Mouse (Mus musculus): ENCODE data around the gene Gm10553. TPM values are rescaled to one million over a fixed set of nuclear protein-coding genes. Genes with fewer than 3 reads are reported as not detected.
"Not testable (repeated sequence)": the region's sequence is repeated elsewhere in the genome, so short reads cannot be mapped to it uniquely, and the experiment has no call there.

Gm10553 gene
- total RNA-seq (2015; ENCODE audit: low replicate concordance) (not detected in 2 replicates), total RNA-seq (2017; ENCODE audit: low replicate concordance) (1.2 TPM in 1 of 2 replicates, not detected in the other)

- not testable (repeated sequence) for ATAC-seq (replicated peaks; ENCODE audit: low FRiP score, poor library complexity, severe bottlenecking)
Measured at GRCm38 (mm10) chr1:85099864-85100263, at the start of gene Gm10553. Gene Gm10553 (plus strand): TSS chr1:85100164.

- ATAC-seq (replicated peaks; ENCODE audit: low FRiP score, poor library complexity, severe bottlenecking): not testable (repeated sequence)
Measured at GRCm38 (mm10) chr1:85071690-85072089, 28.3 kb upstream of the Gm10553 start.

DNA sequence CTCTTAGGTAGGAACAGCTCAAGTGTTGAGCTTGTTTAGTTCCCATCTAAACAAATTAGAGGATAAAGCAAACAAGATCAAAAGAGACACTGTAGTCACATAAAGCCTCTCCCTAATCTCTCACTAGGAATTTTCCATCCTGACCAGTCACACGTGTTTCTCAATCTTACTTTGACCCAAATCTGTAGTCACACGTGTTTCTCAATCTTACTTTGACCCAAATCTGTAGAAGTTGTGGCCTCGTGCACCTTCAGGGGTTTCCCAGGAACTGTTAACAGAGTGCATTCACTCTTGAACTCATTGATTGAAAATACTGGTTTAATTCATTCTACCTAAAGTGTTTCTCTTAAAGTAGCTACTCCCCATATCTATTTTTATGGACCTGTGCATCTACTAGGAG lies 26.9 kb upstream of the Gm10553 start:
- ATAC-seq (replicated peaks; ENCODE audit: low FRiP score, poor library complexity, severe bottlenecking): not testable (repeated sequence)

- ATAC-seq (replicated peaks; ENCODE audit: low FRiP score, poor library complexity, severe bottlenecking): not testable (repeated sequence)
Measured at GRCm38 (mm10) chr1:85084803-85085202, 15.2 kb upstream of the Gm10553 start.

- ATAC-seq (replicated peaks; ENCODE audit: low FRiP score, poor library complexity, severe bottlenecking): not testable (repeated sequence)
Measured at GRCm38 (mm10) chr1:85086211-85086610, 13.8 kb upstream of the Gm10553 start.

DNA sequence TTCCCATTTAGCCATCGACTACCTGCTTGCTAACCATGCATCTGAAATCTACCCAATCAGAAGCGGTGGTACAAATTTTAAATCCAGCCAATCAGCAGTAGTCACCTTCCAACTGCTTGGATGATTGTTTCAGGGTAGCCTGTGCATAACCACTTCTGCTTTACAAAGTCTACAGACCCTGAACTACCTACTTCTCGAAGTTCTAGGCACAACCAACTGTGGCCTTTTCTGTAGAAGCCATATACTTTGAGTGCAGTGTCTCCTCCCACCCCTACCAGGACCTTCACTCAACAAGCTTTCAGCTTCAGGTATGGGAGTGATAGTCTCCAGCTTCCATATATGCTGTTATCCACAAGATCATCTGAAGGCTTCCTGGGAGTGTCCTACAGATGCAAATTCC lies 7.8 kb upstream of the Gm10553 start:
- ATAC-seq (replicated peaks; ENCODE audit: low FRiP score, poor library complexity, severe bottlenecking): not testable (repeated sequence)

DNA sequence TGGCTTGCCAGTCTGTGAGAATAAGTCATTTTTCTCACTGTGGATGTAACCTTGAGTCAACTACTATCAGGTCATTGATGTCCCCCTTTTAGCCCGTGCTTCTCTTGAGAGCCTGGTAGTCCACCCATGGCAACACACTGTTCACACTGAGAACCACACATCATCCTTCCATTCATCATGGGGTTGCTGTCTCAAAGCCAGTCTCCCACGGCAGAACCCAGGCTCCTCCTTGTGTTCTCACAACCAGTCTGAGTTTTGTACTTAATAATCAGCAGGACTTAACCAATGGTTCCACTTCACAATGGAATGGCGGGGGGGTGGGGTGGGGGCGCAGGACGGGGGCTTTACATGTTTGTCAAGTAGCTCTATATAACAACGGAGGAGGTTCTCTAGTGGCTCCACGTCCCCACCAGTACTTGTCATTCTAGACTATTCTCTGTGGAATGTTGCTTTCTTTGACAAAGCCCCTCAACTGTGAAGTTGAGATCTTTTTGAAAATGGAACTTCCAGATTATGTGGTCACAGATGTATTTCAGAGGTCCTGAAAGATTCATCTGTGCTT lies 6.9 kb upstream of the Gm10553 start:
- not testable (repeated sequence) for ATAC-seq (replicated peaks; ENCODE audit: low FRiP score, poor library complexity, severe bottlenecking)

GRCm38 (mm10) chr1:85099081-85099480 lies 883 bp upstream of the Gm10553 start:
- ATAC-seq (replicated peaks; ENCODE audit: low FRiP score, poor library complexity, severe bottlenecking): not testable (repeated sequence)

- not testable (repeated sequence) for ATAC-seq (replicated peaks; ENCODE audit: low FRiP score, poor library complexity, severe bottlenecking)
Measured at GRCm38 (mm10) chr1:85101754-85102153, 1.8 kb downstream of the Gm10553 start.

- ATAC-seq (replicated peaks; ENCODE audit: low FRiP score, poor library complexity, severe bottlenecking): not testable (repeated sequence)
Measured at GRCm38 (mm10) chr1:85105336-85105735, 5.4 kb downstream of the Gm10553 start.

DNA sequence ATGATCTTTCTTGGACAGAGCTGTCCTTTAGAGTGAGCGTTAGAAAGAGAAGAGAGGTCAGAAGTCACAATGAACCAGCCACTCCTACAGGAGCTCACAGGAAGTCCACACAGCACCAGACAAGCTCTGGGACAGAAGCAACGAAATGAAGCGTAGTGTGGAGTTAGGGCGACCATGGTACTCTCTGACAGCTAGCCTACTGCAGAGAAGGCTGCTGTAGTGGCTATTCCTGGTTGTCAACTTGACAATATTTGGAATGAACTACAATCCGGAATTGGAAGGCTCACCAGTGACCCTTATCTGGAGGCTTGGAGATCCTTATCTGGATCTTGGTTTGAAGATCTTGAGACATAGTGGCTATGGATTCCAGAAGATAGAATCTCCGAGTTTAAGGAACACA lies 6.0 kb downstream of the Gm10553 start:
- not testable (repeated sequence) for ATAC-seq (replicated peaks; ENCODE audit: low FRiP score, poor library complexity, severe bottlenecking)

DNA sequence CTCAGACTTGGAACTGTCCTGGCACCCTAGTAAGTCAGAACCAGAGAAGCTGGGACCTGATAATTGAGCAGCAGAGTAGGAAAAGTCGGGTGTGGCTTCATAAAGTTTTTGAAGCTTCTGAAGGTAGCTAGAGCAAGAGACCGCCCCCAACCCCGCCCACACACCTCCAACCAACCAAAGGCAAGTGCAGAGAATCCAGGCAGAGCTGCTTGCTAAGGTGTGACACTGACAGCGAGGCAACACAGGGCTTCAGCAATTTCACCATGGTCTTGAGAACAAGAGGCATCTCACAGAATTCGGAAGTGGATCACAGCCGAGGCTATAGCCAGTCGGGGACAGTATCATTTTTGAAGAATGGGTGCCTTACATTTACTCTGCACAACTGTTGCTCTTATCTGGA lies 9.8 kb downstream of the Gm10553 start, which contains the start of gene A530032D15Rik:
Gene A530032D15Rik, minus strand, starts transcription at position 101 of the 400 bp plus-strand sequence.
- not testable (repeated sequence) for ATAC-seq (replicated peaks; ENCODE audit: low FRiP score, poor library complexity, severe bottlenecking)

DNA sequence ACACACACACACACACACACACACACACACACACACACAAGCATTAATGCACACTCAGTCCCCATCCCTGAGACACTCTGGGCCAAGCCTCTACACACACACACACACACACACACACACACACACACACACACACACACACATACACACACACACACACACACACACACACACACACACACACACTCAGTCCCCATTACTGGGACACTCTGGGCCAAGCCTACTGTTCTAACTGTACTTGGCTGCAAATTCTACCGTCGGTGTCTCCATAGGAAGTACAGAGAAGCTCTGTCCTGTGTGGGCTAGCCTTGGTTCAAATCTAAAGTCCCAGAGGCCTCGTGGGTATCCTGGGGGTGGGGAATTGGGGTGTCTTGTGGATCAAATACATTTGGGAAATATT lies 10.9 kb downstream of the Gm10553 start:
- ATAC-seq (replicated peaks; ENCODE audit: low FRiP score, poor library complexity, severe bottlenecking): not testable (repeated sequence)

DNA sequence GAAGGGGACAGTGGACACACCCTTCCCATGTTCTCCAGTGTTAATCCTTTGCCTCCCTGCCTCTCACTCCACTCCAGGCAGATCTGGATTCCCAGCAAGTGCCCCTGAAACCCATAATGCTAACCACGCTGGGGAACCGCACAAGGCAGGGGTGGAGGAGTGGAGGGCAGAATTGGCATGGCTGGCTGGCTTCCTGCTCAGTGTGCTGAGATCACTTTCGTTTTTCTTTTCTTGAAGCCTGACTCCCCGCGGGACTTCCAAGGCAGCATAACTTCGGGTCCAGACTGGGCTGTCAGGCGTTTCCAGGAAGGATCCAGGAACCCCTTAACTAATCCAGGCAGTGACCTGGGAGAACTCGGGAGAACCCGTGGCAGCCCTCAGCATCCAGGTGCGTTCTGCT lies 11.6 kb downstream of the Gm10553 start:
- ATAC-seq (replicated peaks; ENCODE audit: low FRiP score, poor library complexity, severe bottlenecking): not testable (repeated sequence)

DNA sequence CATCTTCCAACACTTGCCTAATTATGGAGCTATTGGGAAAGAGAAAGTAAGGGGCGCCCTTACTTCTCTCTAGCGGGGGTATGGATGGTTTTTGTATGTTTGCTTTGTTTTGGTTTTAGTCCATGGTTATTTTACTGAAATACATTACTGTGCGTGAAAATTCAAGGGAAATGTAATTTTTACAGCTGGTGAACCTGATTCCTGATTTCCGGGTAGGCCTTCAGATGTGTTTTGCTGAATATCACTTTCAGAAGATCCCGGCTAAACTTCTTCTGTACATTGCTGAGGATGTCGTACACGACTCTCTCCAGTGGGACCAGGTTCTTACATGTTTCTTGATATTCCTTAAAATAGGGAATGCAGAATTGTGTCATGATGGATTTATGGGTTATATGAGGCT lies 12.3 kb downstream of the Gm10553 start:
- not testable (repeated sequence) for ATAC-seq (replicated peaks; ENCODE audit: low FRiP score, poor library complexity, severe bottlenecking)

- ATAC-seq (replicated peaks; ENCODE audit: low FRiP score, poor library complexity, severe bottlenecking): not testable (repeated sequence)
Measured at GRCm38 (mm10) chr1:85112889-85113288, 12.9 kb downstream of the Gm10553 start.

GRCm38 (mm10) chr1:85114078-85114477 lies 14.1 kb downstream of the Gm10553 start:
- ATAC-seq (replicated peaks; ENCODE audit: low FRiP score, poor library complexity, severe bottlenecking): not testable (repeated sequence)

- not testable (repeated sequence) for ATAC-seq (replicated peaks; ENCODE audit: low FRiP score, poor library complexity, severe bottlenecking)
Measured at GRCm38 (mm10) chr1:85114666-85115402, 14.9 kb downstream of the Gm10553 start.

GRCm38 (mm10) chr1:85117537-85117936 lies 17.6 kb downstream of the Gm10553 start:
- not testable (repeated sequence) for ATAC-seq (replicated peaks; ENCODE audit: low FRiP score, poor library complexity, severe bottlenecking)

- ATAC-seq (replicated peaks; ENCODE audit: low FRiP score, poor library complexity, severe bottlenecking): not testable (repeated sequence)
Measured at GRCm38 (mm10) chr1:85118341-85118740, 18.4 kb downstream of the Gm10553 start.

DNA sequence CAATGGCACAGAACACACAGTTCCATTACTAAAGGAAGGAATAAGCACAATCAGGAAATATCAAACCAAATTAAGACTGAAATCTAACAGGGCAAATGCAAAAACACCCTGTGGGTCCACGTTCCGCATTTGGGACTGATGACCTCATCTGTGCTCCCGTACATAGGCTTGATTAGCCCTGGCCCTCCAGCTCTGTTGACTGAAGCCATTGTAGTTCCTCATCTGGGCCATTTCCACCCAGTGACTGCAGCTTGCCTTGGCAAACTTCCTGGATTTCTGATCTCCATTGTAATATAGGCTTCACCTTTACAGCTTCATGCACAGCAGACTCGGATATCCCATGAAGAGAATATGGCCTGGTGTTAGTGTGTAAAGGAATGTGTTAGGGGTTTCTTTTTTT lies 21.9 kb downstream of the Gm10553 start:
- not testable (repeated sequence) for ATAC-seq (replicated peaks; ENCODE audit: low FRiP score, poor library complexity, severe bottlenecking)

All from erythroid progenitor cell, adult 5-6 weeks (primary cell).